Mouse (Mus musculus): ENCODE measurements at regions not wholly inside any gene's neighbourhood (a gene's known extent, or its start where the extent isn't known, plus 50 kb on each side); places are given as distances from the start of the nearest gene placed in this dataset.

DNA sequence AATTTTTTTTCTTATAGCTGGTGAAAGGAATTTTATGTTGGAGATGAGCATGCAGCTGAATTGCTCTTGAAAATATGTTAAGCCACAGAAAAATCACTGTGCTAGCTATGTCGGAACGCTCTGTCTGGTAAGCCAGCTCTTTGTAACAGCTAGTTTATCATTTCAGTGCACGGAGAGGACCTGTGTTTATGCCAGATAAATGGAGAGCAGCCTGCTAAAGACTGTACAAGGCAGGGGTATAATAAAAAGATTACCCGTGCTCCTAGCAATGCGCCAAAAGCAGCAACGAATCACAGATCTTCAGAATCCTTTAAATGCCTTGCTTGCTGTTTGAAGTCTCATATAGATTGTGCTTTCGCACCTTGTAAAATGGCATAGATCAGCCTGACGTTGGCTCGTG lies 232.2 kb upstream of the Daam1 start:
- TF ChIP-seq GATA1 (IDR thresholded peaks at IDR 0.05; ENCODE audit: borderline replicate concordance, low read length) (no peak), FLI1 (IDR thresholded peaks at IDR 0.05; ENCODE audit: low read length) (no peak)
